ENCODE assay signal across 9 mouse cellular contexts in the genomic region with DNA sequence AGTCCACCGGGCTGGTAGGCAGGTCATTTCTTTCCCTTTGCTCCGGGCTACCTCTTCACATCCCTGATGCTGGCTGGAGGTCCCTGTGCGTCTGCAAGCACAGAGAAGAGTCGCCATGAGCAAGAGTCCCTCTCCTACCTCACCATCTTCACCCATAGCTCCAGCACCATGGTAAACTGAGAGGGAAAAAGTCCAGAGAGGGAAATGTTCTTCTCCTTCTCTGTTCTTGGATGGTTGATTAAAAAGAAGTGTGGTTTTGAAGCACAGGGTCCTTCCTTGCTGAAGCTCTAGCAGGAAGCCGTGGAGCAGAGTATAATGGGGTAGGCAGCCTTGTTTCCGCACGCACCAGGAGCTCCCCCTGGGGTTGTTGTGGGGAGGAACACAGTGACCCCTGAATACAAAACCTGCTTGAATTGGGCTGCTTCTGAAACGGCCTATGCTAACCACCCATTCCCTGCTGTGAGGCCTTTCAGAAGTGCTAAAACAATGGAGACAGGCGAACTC. TPM values are rescaled to one million over a fixed set of nuclear protein-coding genes. Genes with fewer than 3 reads are reported as not detected.
DNase-seq lines count a peak whose midpoint lies in the region; ATAC-seq and TF ChIP-seq lines count a peak whose summit lies in the region.
"Had no signal": no experiment of that assay in that cellular context is flagged by ENCODE, and none has a peak within 500 bp of the region (broad histone marks: within the 10 kb centered on the region; RNA-seq: fewer than 3 reads in every experiment).

No protein-coding gene starts in this region.

- peak overlapping the region; percentile 89 for H3K4me2 ChIP-seq in neural tube, embryonic 11.5 days (ENCODE audit: low read depth)
- peak overlapping the region; percentile 100 for H3K4me2 ChIP-seq in intestine, embryonic 14.5 days (ENCODE audit: low read length)
- peak overlapping the region; percentile 73 for H3K4me2 ChIP-seq in neural tube, embryonic 15.5 days

- ATAC-seq in cerebellum, adult (ENCODE audit: insufficient number of reproducible peaks, low FRiP score, low TSS enrichment): no peak
- ATAC-seq in neural tube, embryonic 11.5 days (ENCODE audit: insufficient read depth, low FRiP score, low TSS enrichment): peak; percentile 24
- no peak for ATAC-seq in intestine, embryonic 14.5 days (replicated peaks; ENCODE audit: low FRiP score, low TSS enrichment, low read depth)
- no peak; the same call in none of the 2 replicates for ATAC-seq in neural tube, embryonic 15.5 days (ENCODE audit: low FRiP score)
- no peak for ATAC-seq in megakaryocyte-erythroid progenitor cell, adult 5-6 weeks (replicated peaks; ENCODE audit: low FRiP score, low TSS enrichment, poor library complexity, severe bottlenecking)

- H3K9ac ChIP-seq in neural tube, embryonic 11.5 days (ENCODE audit: low read length): peak overlapping the region; percentile 83
- no peak overlapping the region for H3K9ac ChIP-seq in intestine, embryonic 14.5 days (ENCODE audit: low read length)
- H3K9ac ChIP-seq in neural tube, embryonic 15.5 days (replicated peaks): peak overlapping the region; percentile 84

- no peak for TF ChIP-seq POLR2A in cerebellum, adult 2 months (IDR thresholded peaks at IDR 0.05; ENCODE audit: borderline replicate concordance, insufficient read depth, low read length)

- WGBS in cerebellum, adult 2 months: 3% methylated on average over 9 of the region's 9 CpGs
- 0% methylated on average over 9 of the region's 9 CpGs for WGBS in neural tube, embryonic 11.5 days
- 5% methylated on average over 9 of the region's 9 CpGs for WGBS in intestine, embryonic 14.5 days
- WGBS in neural tube, embryonic 15.5 days: 1% methylated on average over 9 of the region's 9 CpGs

- H3K9me3 ChIP-seq in neural tube, embryonic 11.5 days (ENCODE audit: control insufficient read depth, low read length): no peaks in the 10 kb centered on the region
- no peaks in the 10 kb centered on the region for H3K9me3 ChIP-seq in intestine, embryonic 14.5 days (ENCODE audit: control insufficient read depth, low read length)
- no peaks in the 10 kb centered on the region for H3K9me3 ChIP-seq in neural tube, embryonic 15.5 days (replicated peaks)

- peak; percentile 14; the same call in 1 of the 2 replicates for TF ChIP-seq CTCF in cerebellum, adult 2 months (IDR thresholded peaks at IDR 0.05; ENCODE audit: borderline replicate concordance, insufficient read depth, low read depth, low read length)

- H3K36me3 ChIP-seq in neural tube, embryonic 11.5 days (ENCODE audit: control insufficient read depth, insufficient read depth, low read length): no peaks in the 10 kb centered on the region
- no peaks in the 10 kb centered on the region for H3K36me3 ChIP-seq in intestine, embryonic 14.5 days (ENCODE audit: control insufficient read depth, insufficient read depth, low read length)
- H3K36me3 ChIP-seq in neural tube, embryonic 15.5 days: no peaks in the 10 kb centered on the region

- peak overlapping the region; percentile 67 for H3K4me3 ChIP-seq in cerebellum, adult 2 months (replicated peaks; ENCODE audit: insufficient read depth, low read depth, low read length)
- H3K4me3 ChIP-seq in neural tube, embryonic 11.5 days (ENCODE audit: low read depth, low read length): peak overlapping the region; percentile 76
- H3K4me3 ChIP-seq in intestine, embryonic 14.5 days (ENCODE audit: low read depth, low read length): peak overlapping the region; percentile 58
- peak overlapping the region; percentile 64 for H3K4me3 ChIP-seq in neural tube, embryonic 15.5 days (replicated peaks)

- peaks cover 8% of the 10 kb centered on the region for H3K4me1 ChIP-seq in cerebellum, adult 2 months (ENCODE audit: control insufficient read depth, insufficient read depth, low read length)
- H3K4me1 ChIP-seq in neural tube, embryonic 11.5 days (ENCODE audit: control insufficient read depth, insufficient read depth, low read length): no peaks in the 10 kb centered on the region
- H3K4me1 ChIP-seq in intestine, embryonic 14.5 days (replicated peaks; ENCODE audit: control insufficient read depth, insufficient read depth, low read length): peaks cover 7% of the 10 kb centered on the region
- H3K4me1 ChIP-seq in neural tube, embryonic 15.5 days: peaks cover 29% of the 10 kb centered on the region

- H3K27me3 ChIP-seq in cerebellum, adult 2 months (ENCODE audit: control insufficient read depth, insufficient read depth, low read length): no peaks in the 10 kb centered on the region
- H3K27me3 ChIP-seq in neural tube, embryonic 11.5 days (ENCODE audit: control insufficient read depth, insufficient read depth, low read length): no peaks in the 10 kb centered on the region
- peaks cover 18% of the 10 kb centered on the region for H3K27me3 ChIP-seq in intestine, embryonic 14.5 days (replicated peaks; ENCODE audit: control insufficient read depth, insufficient read depth, low read length)
- no peaks in the 10 kb centered on the region for H3K27me3 ChIP-seq in neural tube, embryonic 15.5 days (replicated peaks)

- peak overlapping the region; percentile 37 for H3K27ac ChIP-seq in cerebellum, adult 2 months (ENCODE audit: insufficient read depth, low read length)
- H3K27ac ChIP-seq in neural tube, embryonic 11.5 days (ENCODE audit: low read depth, low read length): peak overlapping the region; percentile 93
- no peak overlapping the region for H3K27ac ChIP-seq in intestine, embryonic 14.5 days (ENCODE audit: low read depth)
- peak overlapping the region; percentile 93 for H3K27ac ChIP-seq in neural tube, embryonic 15.5 days (replicated peaks)

- peak; percentile 35 for DNase-seq in cerebellum, adult 2 months
- DNase-seq in neural tube, embryonic 11.5 days (ENCODE audit: low spot score): peak; percentile 49
- DNase-seq in neural tube, embryonic 10.5 days (ENCODE audit: extremely low spot score, low spot score): no peak
- DNase-seq in intestine, embryonic 14.5 days (ENCODE audit: low spot score): peak; percentile 54
- no peak for DNase-seq in urinary bladder, postnatal 25 days (ENCODE audit: low spot score)

RNA-seq across cellular contexts. Expression of gene Nrcam, which starts 1.6 kb away (rescaled TPM):
- 88.0 and 95.2 TPM in 2 replicates for polyA plus RNA-seq in cerebellum, adult 2 months (2012; rRNA removed)
- polyA plus RNA-seq in neural tube, embryonic 11.5 days (2014; fragmentation: Nextera tagmentation; extraction: Ambion mirVana): 86.0 and 94.4 TPM in 2 replicates
- 5.2 and 6.5 TPM in 2 replicates for polyA plus RNA-seq in intestine, embryonic 14.5 days (2014; fragmentation: Nextera tagmentation; extraction: Ambion mirVana)
- polyA plus RNA-seq in neural tube, embryonic 15.5 days (2015; fragmentation: Nextera tagmentation; extraction: Ambion mirVana): 91.5 and 102 TPM in 2 replicates
- total RNA-seq in megakaryocyte-erythroid progenitor cell, adult 5-6 weeks (2014; fragmentation: Nextera tagmentation): 0.17 and 2.8 TPM in 2 replicates
- 5.0 TPM in 1 of 2 replicates, not detected in the other for total RNA-seq in megakaryocyte-erythroid progenitor cell, adult 5-6 weeks (2017)
- total RNA-seq: neutrophil, adult 5-6 weeks had no signal

Comparison
In these comparisons a context has a peak if more than half of its experiments do, and no peak if none do; other contexts are left out.
1. DNase-seq: peak in cerebellum, adult 2 months (2 of 2), neural tube, embryonic 11.5 days (single experiment) and intestine, embryonic 14.5 days (single experiment); none in neural tube, embryonic 10.5 days (single experiment) and urinary bladder, postnatal 25 days (single experiment).
2. RNA of gene Nrcam, which starts 1.6 kb away (polyA plus RNA-seq): 91.5 to 102 TPM in neural tube, embryonic 15.5 days, 86.0 to 94.4 TPM in neural tube, embryonic 11.5 days and 88.0 to 95.2 TPM in cerebellum, adult 2 months; 5.2 to 6.5 TPM in intestine, embryonic 14.5 days; every median in the first group is over 10 times any median in the second.
3. Peak in every context shown above with its lines, with median percentiles within 50 percentile points of each other: H3K4me3 ChIP-seq and H3K4me2 ChIP-seq.